Mouse (Mus musculus) erythroblast, embryonic 14.5 days (primary cell): Measurements from ENCODE around the gene Artn.

Experiments used
- GATA1 ChIP-seq: IDR thresholded peaks from 2 replicates; pipeline ENCODE4 v1.6.1; 2012; ENCODE audit warnings: low read length, inconsistent platforms, mixed read lengths
- TAL1 ChIP-seq: IDR thresholded peaks from 3 replicates; pipeline ENCODE4 v1.6.1; 2012; ENCODE audit warnings: low read length, inconsistent platforms, mixed read lengths

GRCm38 (mm10) chr4:117972999-117973398, 43.4 kb upstream of the Artn start:
- no peak for TF ChIP-seq GATA1
- no peak for TF ChIP-seq TAL1
